Mouse (Mus musculus) kidney, postnatal 0 days (tissue): ENCODE measurements around the gene Galnt3. TPM values are rescaled to one million over a fixed set of nuclear protein-coding genes. Genes with fewer than 3 reads are reported as not detected.
A peak's percentile ranks its signal among the peaks of the same experiment; 100 is the strongest.

Source experiments
- ATAC-seq: fragments of 200-750 bp; cut with Nextera tagmentation; replicated peaks from 2 replicates; pipeline ENCODE4 v1.8.0; 2017; ENCODE audit warnings: low read depth, moderate number of reproducible peaks, moderate TSS enrichment, moderate library complexity; ENCODE audit not compliant: low FRiP score
- DNase-seq: peaks from one replicate; pipeline ENCODE4 v3.0.0-alpha.2; 2016; ENCODE audit warnings: low spot score
- H3K27ac ChIP-seq: fragments of 300-500 bp; sonication (generic); 2 replicates; pipeline ENCODE4 v1.5.1; 2014; ENCODE audit warnings: mild to moderate bottlenecking
- H3K27me3 ChIP-seq: fragments of 300-500 bp; sonication (generic); 2 replicates; pipeline ENCODE4 v1.6.1; 2014; ENCODE audit warnings: low read length, mixed read lengths; ENCODE audit not compliant: insufficient read depth
- H3K36me3 ChIP-seq: fragments of 300-500 bp; sonication (generic); 2 replicates; pipeline ENCODE4 v1.6.1; 2014; ENCODE audit warnings: low read length, mixed read lengths; ENCODE audit not compliant: insufficient read depth
- H3K4me1 ChIP-seq: fragments of 300-500 bp; sonication (generic); replicated peaks from 2 replicates; pipeline ENCODE4 v1.6.1; 2014; ENCODE audit warnings: antibody characterized with exemption, low read length, mixed read lengths; ENCODE audit not compliant: insufficient read depth
- H3K4me2 ChIP-seq: fragments of 300-500 bp; sonication (generic); 2 replicates; pipeline ENCODE4 v1.6.1; 2014; ENCODE audit warnings: mild to moderate bottlenecking, low read length, moderate library complexity, mixed read lengths
- H3K4me3 ChIP-seq: fragments of 300-500 bp; sonication (generic); replicated peaks from 2 replicates; pipeline ENCODE4 v1.5.1; 2014; ENCODE audit warnings: low read depth, low read length
- H3K9ac ChIP-seq: fragments of 300-500 bp; sonication (generic); 2 replicates; pipeline ENCODE4 v1.6.1; 2014; ENCODE audit warnings: low read depth, low read length
- H3K9me3 ChIP-seq: fragments of 300-500 bp; sonication (generic); replicated peaks from 2 replicates; pipeline ENCODE4 v1.6.1; 2016; ENCODE audit warnings: low read length, inconsistent platforms, mixed read lengths
- CTCF ChIP-seq: IDR thresholded peaks from 2 replicates; pipeline ENCODE4 v1.5.1; 2016; ENCODE audit warnings: antibody characterized with exemption, low read depth, mild to moderate bottlenecking, moderate library complexity
- WGBS: fragments of 180-500 bp; shearing (Covaris S2); extraction: QIAGEN DNeasy Blood & Tissue Kit; methylation state at CpG from one replicate; pipeline ENCODE4 v1.1.7; 2014; 5-methylcytosine and 5-hydroxymethylcytosine counted together
- polyA plus RNA-seq: library from polyadenylated mRNA; unstranded; fragments of >200 nt; fragmentation: Nextera tagmentation; extraction: Ambion mirVana; gene quantifications from 2 replicates; pipeline ENCODE4 v1.2.1, GENCODE M21; 2015

Galnt3 gene
- polyA plus RNA-seq, 1 experiment from 2014 or later, result 15.3 TPM

DNA sequence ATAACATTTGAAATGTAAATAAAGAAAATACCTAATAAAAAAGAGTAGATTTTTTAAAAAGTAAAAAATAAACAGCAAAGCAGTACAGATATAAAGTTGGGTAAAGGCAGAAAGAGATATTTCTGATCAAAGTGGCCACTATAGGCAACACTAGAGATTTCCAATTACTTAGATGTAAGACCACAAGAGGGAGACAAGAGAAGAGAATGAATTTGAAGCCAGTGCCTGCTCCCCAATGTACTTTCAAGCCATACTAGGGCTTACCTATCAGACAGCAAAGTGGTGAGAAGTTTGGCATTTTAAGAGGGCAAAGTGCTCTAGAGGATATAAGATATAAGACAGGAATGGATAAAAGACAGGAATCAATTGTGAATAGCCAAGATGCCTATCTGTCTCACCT is 84.2 kb downstream of the Galnt3 start:
- Histone ChIP-seq H3K4me3 (no peak overlapping the region), H3K27ac (no peak overlapping the region), H3K4me2 (no peak overlapping the region), H3K27me3 (no peaks in the 10 kb centered on the region), H3K9me3 (no peaks in the 10 kb centered on the region), H3K9ac (no peak overlapping the region), H3K36me3 (no peaks in the 10 kb centered on the region), H3K4me1 (no peaks in the 10 kb centered on the region)
- peak; percentile 42 for TF ChIP-seq CTCF
- ATAC-seq (no peak), DNase-seq (peak; percentile 15)

DNA sequence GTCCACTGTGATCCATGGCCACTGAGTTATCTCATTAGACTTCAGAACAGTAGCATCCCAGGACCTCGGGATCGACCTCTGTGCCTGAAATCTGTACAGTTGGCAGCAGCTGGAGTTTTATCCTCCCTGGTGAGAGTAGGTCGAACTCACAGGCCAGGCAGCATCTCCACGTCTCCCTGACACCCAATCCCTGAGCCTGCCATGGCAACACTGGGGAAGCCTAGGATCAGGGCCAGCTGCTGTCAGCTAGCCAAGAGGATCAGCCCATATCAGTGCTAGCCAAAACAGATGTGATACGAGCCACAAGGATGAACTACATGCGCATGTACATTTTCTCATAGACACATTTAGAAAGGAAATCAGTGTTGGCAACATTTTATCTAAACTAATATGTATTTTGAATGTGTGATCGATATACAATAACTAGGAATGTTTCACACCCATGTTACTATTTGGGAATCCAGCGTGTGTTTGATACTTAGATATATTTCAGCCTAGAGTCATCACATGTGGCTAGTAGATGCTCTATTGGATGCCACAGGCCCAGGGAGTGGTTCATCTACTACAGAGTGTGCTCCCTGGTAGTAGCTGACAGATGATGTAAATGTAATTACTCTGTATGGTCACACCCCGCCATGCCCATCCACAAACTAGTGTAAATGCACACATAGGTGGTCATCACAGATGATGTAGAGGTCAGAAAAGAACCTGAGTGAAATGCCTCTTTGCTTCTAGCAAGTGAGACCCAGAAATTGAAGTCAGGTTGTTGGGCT is 89.7 kb downstream of the Galnt3 start:
- TF ChIP-seq CTCF, result no peak
- 65% methylated on average over 9 of the region's 9 CpGs for WGBS
- Histone ChIP-seq H3K9ac (no peak overlapping the region), H3K27me3 (no peaks in the 10 kb centered on the region), H3K27ac (no peak overlapping the region), H3K36me3 (no peaks in the 10 kb centered on the region), H3K9me3 (no peaks in the 10 kb centered on the region), H3K4me3 (no peak overlapping the region), H3K4me1 (no peaks in the 10 kb centered on the region), H3K4me2 (no peak overlapping the region)
- ATAC-seq, result no peak
- no peak for DNase-seq

Other genes starting within 250 kb of the Galnt3 start
- gene Ttc21b, start 131.6 kb upstream of the Galnt3 start, polyA plus RNA-seq, result 9.6 and 11.3 TPM in 2 replicates